Mouse (Mus musculus) gastrocnemius, adult 8-10 months (tissue): ENCODE results near the gene Rab8a. TPM values are rescaled to one million over a fixed set of nuclear protein-coding genes. Genes with fewer than 3 reads are reported as not detected.
A peak's percentile ranks its signal among the peaks of the same experiment; 100 is the strongest.
"Not testable (repeated sequence)": the region's sequence is repeated elsewhere in the genome, so short reads cannot be mapped to it uniquely, and the experiment has no call there.

Source experiments
- DNase-seq, 2 experiments: peaks; one replicate each; pipeline ENCODE4 v3.0.0; 2022; ENCODE audit warnings: low spot score in 2 of 2
- total RNA-seq, 4 experiments: library from RNA; stranded (reverse); gene quantifications; 2 replicates each; pipeline ENCODE4 v1.2.4; 2022

The Rab8a gene
- 10 to 100 TPM in 2 of 4 experiments, 1 to 10 TPM in 2; 6.3 to 14.1 (median 9.0) TPM for total RNA-seq

DNA sequence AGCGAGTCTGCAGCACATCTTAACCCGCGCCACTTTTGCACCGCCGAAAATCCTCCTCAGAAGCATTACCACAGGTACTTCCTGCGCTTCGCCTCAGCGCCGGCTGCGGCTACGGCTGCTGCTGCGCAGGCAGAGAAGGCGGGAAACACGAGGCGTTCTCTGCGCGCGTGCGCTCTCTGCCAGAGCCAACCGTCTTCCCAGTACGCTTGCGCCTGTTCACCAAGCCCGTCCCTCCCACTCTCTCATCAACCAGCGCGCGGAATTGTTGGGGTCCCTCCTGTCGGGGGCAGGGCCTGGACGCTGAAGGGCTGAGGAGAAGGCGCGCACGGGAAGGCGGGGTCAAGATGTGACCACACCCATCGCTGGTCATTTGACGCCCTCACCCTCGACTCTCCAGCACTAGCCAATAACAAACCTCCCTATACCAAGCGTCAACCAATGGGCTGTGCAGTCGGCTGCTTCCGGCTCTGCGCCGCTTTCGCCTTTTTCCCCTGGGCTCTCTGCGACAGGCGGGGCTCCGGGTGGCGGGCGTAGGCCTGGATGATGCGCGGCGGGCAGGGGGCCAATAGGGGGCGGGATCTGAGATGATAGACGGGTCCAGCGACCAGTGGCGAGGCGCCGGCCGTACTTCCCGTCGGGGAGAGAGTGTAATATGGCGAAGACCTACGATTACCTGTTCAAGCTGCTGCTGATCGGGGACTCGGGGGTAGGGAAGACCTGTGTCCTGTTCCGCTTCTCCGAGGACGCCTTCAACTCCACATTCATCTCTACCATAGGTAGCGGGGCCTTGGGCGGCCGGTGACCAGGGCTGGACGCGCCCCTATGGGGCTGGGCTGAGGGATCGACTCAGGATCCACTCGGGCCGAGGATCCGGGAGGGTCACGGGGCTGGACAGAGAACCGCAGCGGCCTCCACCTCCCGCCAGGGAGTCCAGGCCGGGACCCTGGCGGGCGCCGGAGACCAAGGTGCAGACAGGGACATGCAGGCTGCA lies at the start of gene Rab8a:
Rab8a (plus strand) TSS at position 494 of the 991 bp plus-strand sequence.
- peak; percentile 98 to 99 for DNase-seq

DNA sequence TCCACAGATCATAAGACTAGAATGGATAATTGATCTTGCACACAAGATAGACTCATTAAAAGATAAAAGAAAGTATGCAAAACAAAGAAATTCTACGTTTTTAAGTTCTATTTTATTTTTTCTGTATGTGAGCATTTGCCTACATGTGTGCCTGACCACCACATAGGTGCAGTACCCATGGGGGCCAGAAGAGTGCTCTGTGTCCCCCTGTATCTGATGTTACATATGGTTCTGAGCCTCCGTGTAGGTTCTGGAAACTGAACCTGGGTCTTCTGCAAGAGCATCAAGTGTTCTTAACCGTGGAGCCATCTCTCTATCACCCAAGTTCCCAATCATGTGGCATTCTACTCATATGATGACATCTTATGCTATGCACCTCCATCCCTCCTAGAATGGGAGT lies 48.5 kb upstream of the Rab8a start:
- DNase-seq: no peak

DNA sequence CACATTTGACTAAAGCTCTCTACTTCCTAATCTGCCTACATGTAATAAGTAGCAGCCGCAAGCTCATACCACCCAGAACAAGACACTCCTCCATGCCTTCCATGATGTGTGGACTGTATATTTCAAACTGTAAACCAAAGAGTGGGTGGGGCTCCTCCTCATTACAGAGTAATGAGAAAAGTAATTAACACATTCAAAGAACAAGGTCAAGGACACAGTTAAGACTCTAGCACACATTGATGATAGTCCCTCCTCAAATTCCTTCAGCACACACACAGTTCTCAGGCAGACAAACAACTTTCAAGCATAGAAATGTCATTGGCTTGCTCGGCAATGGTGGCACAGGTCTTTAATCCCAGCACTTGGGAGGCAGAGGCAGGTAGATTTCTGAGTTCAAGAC lies 45.8 kb upstream of the Rab8a start:
- no peak for DNase-seq

DNA sequence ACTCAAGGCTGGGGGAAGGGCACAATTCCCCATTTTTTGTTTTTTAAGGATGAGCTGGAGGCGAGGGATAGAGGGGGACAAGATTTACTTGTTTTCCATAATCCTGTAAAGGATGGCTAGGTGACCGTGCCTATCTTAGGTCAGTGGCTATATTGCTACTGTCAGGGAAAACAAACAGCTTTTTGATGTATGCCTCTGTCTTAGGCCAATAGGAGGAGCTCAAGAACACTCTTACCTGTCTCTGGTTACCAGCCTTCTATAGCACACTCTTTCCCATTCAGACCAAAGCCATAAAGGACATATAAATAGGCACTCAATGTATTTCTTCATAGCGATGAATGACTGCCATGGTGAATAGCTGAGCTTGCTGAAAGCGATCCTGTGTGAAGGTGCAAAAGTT lies 42.4 kb upstream of the Rab8a start:
- DNase-seq: no peak

DNA sequence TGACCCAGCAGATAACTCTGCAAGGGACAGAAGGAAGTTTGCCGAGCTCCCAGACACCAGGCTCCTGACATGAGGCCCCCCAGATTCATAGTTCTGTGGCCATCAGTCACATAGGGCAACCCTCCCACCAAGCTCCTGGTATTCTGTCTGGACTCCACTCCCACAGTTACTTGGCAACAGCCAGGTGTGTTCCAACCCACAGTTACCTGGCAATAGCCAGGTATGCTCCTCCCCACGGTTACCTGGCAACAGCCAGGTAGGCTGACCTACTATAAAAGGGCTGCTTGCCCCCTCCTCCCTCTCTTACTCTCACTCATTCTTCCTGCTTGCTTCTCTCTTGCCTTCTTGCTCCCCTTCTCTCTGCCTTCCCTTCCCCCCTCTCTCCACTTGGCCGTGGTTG lies 39.5 kb upstream of the Rab8a start:
- not testable (repeated sequence) for DNase-seq

DNA sequence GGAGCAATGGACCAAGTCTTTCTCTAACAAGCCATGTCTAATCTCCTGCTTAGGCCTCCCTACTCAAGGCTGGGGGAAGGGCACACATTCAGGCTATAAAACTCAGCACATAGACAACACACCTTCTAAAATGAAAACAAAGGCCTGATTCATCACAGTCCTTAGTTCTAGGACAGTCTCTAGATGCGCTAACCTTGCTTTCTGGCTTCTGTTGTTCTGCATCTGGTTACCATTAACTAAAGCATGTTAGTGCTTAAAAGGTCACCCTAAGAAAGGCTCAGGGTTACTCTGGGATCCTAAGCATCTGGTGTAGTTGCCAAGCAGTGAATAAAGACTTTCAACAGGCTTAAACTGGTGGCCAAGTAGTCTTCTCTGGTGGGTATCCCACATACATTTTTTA lies 39.0 kb upstream of the Rab8a start:
- no peak for DNase-seq

DNA sequence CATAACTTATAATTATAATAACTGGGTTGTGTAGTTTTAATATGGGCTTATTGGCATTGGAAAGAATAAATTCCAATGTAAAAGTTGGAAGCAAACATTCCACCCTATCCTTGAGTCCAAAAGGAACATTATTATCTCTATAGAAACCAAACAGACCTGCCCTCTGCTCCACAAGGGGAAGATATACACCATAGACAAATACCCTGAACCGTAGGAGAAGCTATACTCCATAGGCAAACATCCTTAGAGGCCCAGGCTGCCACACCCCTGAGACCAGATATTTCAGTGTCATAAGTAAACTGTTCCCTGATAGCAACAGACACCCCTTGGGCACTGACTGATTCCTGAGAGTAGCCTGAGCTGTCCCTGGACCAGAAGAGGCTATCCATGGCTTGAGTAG lies 33.2 kb upstream of the Rab8a start:
- DNase-seq: no peak

DNA sequence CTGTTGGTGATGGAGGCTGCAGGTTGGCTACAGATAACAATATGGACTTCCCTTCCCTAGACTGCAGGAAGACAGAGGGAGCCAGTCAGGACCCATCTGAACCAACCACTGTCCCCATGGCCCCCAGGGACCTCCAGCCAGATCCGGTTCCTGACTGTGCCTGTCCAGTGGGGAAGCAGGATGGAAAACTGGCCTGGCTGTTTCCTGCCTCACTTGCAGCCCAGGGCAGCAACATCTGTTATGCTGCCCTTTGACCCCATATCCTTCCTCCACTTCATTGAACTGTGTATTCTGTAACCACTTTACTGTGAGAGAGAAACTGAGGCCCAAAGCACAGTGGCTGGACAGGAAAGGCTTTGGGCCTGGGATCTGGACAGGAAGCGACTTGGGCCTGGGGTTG lies 29.7 kb upstream of the Rab8a start:
- DNase-seq: no peak

DNA sequence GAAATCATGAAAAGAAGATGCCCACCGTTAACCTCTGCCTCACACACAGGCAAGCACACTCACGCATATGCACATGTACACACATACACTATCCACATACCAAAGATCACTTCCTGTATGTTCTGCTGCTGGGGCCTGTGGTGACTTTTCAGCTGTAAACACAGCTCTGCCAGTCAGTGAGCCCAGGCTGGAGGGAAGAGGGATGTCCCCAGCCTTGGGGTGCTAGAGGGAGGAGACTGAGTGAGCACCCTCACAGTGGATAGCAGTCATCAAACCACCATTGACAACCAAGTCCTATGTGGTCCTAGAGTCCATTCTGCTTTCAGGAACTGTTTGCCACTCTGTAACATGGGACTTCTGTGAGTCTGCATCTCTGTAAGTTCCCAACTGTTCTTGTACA lies 29.1 kb upstream of the Rab8a start:
- DNase-seq: no peak

DNA sequence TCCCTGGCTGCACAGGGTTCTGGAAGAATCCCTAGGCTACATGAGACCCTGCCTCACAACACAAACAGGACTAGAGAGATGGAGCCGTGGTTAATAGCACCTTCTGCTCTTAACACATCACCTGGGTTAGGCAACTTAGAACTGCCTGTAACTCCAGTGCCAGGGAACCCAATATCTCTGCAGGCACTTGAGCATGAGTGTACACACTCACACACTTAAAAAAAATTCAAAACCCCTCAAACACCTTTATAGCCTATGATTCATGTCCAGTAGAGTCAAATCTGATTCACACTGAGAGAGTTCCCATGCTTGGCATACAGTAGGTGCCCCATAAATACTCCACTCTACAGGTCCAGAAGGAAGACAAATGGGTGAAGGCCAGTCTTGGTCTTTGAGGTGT lies 28.6 kb upstream of the Rab8a start:
- DNase-seq: no peak

DNA sequence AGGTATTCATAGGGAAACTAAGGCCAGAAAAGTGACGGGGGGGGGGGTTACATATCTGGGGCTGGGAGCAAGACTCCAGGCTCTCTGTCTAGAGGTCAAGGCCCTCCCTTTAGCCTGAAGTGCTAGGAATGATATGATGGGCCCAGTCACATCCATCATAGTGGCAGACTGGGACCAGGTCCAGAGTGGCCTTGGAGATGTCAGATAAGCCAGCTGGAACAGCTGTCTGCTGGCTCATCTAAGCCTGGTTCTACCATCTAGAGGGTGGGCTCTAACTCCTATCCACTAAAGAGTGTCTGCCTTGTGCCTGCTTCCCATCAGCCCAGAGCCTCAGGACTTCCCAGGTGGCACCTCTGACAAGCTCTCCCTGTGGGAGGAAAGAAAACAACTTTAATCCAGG lies 28.1 kb upstream of the Rab8a start:
- no peak for DNase-seq

DNA sequence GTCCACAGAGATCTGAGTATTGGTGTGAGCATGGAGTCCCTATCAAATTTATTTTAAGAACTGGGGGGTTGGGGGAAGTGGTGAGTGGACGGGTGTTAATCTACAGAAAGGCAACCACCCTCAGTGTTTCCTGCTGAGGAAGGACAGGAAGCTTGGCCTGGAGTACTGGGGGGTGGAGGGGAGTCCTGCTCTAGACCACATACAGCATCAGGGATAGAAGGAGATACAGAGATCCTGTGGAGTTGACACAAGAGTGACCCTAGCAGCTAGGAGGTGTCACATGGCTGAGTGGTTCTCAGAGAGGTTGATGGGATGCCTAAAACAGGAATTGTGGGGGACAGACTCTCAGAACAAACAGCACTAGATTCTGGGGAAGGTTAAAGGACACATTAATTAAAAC lies 27.5 kb upstream of the Rab8a start:
- no peak for DNase-seq

DNA sequence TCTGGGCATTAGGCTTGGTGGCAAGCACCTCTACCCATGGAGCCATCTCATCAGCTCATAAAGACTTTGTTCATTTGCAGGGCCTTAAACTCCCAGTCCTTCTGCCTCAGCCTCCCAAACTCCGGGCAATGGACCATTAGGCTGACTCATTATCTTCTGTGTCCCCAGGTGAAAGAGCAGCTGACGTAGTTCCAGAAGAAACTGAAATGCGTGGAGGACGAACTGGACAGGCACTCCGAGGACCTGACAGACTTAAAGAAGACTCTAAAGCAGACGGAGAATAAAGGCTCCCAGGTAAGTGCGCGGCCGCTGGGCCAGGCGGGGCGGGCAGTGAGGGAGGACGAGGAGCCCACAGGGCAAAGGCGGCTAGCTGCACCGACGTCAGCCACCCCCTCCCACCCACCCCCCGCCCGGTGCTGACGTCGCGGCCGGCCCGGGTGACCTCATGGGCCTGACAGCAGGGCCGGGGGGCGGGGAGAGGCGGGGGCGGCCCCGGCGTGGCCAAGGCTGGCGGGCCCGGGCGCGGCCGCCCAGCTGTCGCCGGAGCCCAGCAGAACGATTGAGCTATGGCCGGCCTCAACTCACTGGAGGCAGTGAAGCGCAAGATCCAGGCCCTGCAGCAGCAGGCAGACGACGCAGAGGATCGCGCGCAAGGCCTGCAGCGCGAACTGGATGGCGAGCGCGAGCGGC lies 26.1 kb upstream of the Rab8a start, which contains the start of gene Tpm4:
Tpm4 (plus strand) TSS at position 220 of the 690 bp plus-strand sequence.
- DNase-seq: peak; percentile 22 to 35

DNA sequence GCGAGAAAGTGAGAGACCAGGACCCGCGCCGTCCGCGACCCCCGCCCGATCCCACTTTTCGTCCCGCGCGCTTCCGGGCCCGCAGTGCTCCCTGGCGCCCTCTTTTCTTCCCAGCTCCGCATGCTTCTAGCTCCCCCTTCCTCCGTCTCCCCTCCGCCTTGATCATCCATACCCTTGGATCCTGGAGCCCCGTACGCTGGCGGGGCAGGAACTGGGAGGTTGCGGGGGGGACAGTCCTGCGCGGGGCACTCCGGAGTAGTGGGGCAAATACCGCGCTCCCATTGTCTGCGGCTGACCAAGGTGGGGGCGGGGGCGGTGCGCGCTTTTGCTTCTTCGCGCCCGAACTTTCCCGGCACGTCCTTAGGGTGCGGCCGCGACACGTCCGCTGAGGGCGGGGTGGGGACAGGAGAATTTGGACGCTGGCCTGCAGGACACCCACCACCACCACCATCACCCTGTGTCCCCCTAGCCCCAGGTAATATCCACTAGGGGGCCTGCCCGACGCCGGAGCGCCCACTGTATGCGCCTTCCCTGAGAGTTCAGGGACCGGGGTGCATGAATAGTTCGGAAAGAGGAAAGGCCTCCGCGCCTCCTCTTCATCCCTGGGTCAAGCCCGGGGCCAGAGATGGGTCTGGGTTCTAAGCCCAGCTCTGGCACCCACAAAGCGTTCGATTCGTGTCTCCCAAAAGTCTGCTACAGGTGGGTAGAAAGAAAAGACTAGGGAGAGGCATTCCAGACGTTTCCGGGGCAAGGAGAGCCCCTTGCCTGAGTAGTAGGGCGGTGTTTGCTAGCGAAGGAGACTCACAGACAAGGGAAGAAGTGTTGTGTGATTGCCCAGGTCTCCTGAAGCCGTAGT lies 25.3 kb upstream of the Rab8a start:
- DNase-seq: peak in 1 of 2 experiments; percentile 16

DNA sequence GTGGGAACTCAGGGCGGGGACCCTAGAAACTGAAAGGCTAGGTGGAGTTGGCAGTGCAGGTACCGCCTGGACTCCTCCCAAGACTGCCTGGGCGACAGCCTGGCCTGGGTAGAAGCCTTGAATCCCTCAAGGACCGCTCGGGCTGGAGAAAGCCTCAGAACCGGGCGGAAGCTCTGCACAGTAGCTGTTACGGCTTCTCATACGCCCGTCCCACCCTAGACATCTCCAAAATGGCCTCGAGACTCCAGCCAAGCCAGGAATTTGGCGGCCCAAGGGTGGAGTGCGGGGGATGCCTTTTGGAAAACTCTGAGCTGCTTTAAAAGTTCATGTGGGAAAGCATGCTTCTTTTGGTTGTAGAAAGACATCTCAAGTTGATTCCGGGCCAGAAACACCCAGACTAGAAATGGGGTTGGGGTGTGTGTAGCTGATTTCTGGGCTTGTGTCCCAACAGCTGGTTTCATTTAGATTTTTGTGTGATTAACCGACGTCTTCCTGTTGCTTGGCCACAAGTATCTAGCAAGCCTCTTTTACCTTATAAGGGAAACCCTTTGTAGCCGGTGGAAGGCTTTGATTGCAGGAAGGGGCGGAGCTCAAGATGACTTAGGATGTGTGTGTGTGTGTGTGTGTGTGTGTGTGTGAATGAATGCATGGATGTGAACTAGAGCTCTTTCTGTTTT lies 24.6 kb upstream of the Rab8a start:
- DNase-seq: peak; percentile 40 to 62

DNA sequence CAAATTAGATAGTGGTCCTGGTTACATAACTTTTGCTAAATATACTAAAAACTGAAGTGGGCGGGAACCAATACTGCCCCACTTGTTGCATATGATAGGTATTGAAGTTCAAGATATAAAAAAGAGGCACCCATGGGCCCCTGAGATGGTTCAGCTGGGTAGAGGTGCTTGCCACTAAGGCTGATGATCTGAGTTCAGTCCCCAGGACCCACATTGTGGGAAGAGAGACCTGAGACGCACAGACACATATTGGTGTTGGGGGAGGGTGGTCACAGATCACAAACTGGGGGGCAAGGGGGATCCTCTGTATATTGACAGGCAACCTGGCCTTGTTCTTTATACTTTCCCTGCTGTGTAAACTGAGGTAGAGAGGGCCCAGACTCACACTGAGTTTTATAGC lies 23.6 kb upstream of the Rab8a start:
- no peak for DNase-seq

DNA sequence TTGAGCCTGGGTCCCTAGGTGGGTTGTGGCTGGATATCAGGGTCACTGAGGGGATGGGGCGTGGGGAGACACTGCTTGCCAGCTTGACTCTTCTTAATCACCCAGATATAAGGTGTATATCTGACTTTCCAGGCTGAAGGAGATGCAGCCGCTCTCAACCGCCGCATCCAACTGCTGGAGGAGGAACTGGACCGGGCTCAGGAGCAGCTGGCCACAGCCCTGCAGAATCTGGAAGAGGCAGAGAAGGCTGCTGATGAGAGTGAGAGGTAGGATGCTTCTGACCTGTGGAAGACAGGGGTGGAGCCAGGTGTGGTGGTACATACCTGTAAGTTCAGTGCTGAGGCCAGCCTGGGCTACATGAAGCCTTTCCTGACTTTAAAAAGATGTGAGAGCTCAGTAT lies 22.5 kb upstream of the Rab8a start:
- DNase-seq: no peak

DNA sequence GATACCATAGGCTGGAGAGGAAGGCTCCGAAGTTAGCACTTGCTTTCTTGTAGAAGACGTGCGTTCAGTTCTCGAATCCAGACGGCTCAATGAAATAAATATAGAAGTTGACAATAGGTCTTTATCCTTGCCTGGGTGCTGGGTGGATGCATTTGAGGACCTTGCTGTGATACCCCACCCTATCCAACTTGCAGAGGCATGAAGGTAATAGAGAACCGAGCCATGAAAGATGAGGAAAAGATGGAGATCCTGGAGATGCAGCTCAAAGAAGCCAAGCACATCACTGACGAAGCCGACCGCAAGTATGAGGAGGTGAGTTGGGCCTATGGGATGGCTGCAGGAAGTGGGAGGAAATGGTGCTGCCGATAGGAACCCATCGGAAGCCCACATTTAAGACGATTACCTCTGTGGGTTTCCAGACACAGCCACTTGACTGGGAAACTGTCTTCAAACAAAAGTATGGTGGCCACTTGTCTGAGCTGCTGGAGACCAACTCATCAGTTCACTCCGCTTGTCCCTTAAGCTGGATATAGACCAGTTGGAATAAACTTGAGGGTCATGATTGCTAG lies 17.7 kb upstream of the Rab8a start:
- DNase-seq: no peak

DNA sequence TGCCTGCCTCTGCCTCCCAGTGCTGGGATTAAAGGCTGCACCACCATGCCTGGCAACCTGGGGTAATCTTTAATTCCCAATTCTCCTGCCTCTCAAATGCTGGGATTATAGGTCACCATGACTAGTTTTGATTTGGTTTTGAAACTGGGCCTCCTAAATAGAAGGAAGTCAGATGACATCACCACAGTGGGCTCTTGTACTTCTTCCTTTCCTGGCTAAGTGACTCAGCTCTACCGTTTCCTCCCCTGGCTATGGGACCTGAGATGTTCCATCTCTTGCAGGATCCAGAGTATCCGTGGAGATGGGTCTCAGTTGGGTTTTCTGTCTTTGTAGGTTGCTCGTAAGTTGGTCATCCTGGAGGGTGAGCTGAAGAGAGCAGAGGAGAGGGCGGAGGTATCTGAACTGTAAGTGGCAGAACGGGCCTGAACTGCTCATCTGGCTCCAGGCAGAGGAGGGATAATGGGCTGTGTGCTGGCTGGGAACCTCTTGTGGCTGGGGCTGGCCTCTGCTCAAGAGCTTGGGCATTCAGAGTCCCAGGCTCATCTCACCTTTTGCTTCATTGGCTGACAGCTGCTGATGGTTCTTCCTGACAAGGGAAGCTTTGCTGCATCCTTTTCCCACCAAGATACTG lies 16.5 kb upstream of the Rab8a start:
- DNase-seq: no peak

DNA sequence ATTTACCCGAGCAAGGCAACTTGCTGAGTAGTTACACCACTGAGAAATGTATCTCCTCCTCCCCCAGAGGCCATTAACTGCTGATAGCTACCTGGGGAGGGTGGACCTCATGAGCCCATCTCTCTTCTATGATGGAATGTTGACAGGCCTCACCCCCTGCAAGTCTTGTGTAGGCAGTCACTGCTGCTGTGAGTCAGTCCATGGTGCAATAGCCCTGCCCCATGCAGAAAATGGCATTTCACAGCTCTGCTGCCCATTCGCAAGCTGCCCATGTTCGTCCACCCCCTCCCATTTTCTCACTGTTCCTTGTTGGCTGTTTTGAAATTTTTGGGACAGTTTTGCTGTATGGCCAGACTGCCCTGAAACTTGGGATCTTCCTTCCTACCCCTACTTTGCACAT lies 15.5 kb upstream of the Rab8a start:
- DNase-seq: no peak
